Mouse (Mus musculus) hindbrain, embryonic 12.5 days (tissue): ENCODE results near the gene Gpr183. TPM values are rescaled to one million over a fixed set of nuclear protein-coding genes. Genes with fewer than 3 reads are reported as not detected.

ENCODE experiments used
- ATAC-seq: fragments of 200-750 bp; cut with Nextera tagmentation; 2 replicates; pipeline ENCODE4 v1.8.0; 2017; ENCODE audit warnings: moderate TSS enrichment; ENCODE audit not compliant: low FRiP score
- H3K27ac ChIP-seq: fragments of 300-500 bp; sonication (generic); 2 replicates; pipeline ENCODE4 v1.5.1; 2016; ENCODE audit warnings: mild to moderate bottlenecking
- H3K27me3 ChIP-seq: fragments of 300-500 bp; sonication (generic); 2 replicates; pipeline ENCODE4 v1.6.1; 2016; ENCODE audit warnings: mild to moderate bottlenecking
- H3K36me3 ChIP-seq: fragments of 300-500 bp; sonication (generic); 2 replicates; pipeline ENCODE4 v1.6.1; 2016; ENCODE audit warnings: mild to moderate bottlenecking
- H3K4me1 ChIP-seq: fragments of 300-500 bp; sonication (generic); 2 replicates; pipeline ENCODE4 v1.6.1; 2016
- H3K4me2 ChIP-seq: fragments of 300-500 bp; sonication (generic); replicated peaks from 2 replicates; pipeline ENCODE4 v1.6.1; 2016; ENCODE audit warnings: mild to moderate bottlenecking
- H3K4me3 ChIP-seq: fragments of 300-500 bp; sonication (generic); 2 replicates; pipeline ENCODE4 v1.5.1; 2016; ENCODE audit warnings: mild to moderate bottlenecking
- H3K9ac ChIP-seq: fragments of 300-500 bp; sonication (generic); 2 replicates; pipeline ENCODE4 v1.6.1; 2016; ENCODE audit warnings: mild to moderate bottlenecking, moderate library complexity
- H3K9me3 ChIP-seq: fragments of 300-500 bp; sonication (generic); replicated peaks from 2 replicates; pipeline ENCODE4 v1.6.1; 2016; ENCODE audit warnings: mild to moderate bottlenecking
- WGBS: fragments of 180-500 bp; shearing (Covaris S2); methylation state at CpG from one replicate; pipeline ENCODE4 v1.1.7; 2016; 5-methylcytosine and 5-hydroxymethylcytosine counted together
- polyA plus RNA-seq: library from polyadenylated mRNA; unstranded; fragments of >200 nt; fragmentation: Nextera tagmentation; extraction: Ambion mirVana; gene quantifications from 2 replicates; pipeline ENCODE4 v1.2.1, GENCODE M21; 2016

Gene Gpr183
- 2.0 and 2.1 TPM in 2 replicates for polyA plus RNA-seq

DNA sequence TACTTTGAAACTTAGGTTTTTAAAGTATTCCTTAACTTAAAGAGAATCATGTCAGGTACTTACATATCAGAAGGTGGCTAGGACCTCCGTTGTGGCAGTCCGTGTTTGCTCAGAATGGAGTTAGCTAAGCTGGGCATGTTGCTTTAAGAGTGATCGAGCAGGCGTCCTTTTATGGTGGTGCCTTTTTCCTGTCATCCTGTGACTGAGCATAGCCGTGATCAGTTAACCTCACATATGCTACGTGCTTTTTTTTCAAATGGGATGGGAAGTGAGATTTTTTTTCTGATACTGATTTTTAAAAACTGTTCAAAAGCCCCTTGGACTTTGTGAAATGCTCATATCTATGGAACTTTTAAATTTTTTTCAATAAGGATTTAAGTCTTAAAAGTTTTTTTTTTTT, at the start of gene Gpr183:
Gene Gpr183 (minus strand): TSS at position 206 of the 400 bp plus-strand sequence.
- no peak for ATAC-seq
- Histone ChIP-seq H3K9me3 (no peaks in the 10 kb centered on the region), H3K4me3 (no peak within 1 kb of the TSS), H3K36me3 (no peaks in the 10 kb centered on the region), H3K4me1 (no peaks in the 10 kb centered on the region), H3K9ac (no peak within 1 kb of the TSS), H3K27ac (no peak within 1 kb of the TSS), H3K4me2 (no peak within 1 kb of the TSS), H3K27me3 (no peaks in the 10 kb centered on the region)
- 67% methylated on average over 6 of the region's 6 CpGs for WGBS

DNA sequence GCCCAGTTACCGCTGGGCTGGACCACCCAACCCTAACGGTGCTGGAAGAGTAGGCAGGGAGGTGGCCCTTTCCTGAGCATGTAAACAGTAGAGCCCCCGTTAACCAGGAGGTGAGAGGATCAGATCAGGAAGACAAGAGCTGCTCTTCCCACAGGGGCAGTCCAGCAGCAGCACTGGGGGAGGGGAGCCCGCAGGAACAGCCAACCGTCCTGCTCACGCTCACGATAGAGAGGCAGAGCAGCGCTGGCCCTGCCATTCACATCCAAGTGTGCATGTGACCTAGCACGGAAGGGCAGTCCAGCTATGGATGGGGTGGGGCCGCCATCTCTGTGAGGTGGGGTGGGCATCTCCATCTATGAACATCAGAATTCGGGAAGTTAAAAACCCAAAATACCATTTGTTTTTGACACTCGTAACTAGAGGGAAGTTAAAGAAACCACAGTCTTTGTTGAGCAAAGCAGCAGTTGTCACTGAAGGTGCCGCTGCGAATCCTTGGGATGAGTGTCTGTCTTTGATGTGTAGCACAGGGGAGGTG, 48.5 kb upstream of the Gpr183 start:
- Histone ChIP-seq H3K9ac (no peak overlapping the region), H3K9me3 (no peaks in the 10 kb centered on the region), H3K4me2 (no peak overlapping the region), H3K27me3 (no peaks in the 10 kb centered on the region), H3K4me1 (0 out of 2 replicates have a peak, but pooled peaks cover 4% of the 10 kb centered on the region), H3K27ac (no peak overlapping the region), H3K36me3 (peaks cover 19% of the 10 kb centered on the region), H3K4me3 (no peak overlapping the region)
- 83% methylated on average over 14 of the region's 14 CpGs for WGBS
- no peak for ATAC-seq

DNA sequence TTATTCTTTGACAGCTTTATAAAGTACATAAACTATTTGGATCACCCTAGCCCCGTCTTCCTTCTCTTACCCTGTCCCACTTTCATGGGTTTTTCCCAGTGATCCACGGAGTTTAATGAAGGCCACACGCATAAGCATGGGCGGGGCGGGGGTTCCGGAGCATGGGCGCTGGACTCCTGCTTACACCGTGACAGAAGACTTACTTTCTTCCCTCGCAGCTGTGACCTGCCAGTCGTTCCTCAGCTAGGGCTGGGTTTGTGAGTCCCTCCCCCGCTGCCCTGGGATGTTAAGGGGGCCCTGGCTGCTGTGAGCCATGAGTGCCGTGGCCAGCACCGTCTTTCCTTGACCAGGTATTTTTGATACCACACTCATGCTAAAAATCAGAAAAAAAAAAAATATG, 47.8 kb upstream of the Gpr183 start:
- Histone ChIP-seq H3K4me3 (no peak overlapping the region), H3K9ac (no peak overlapping the region), H3K4me2 (no peak overlapping the region), H3K9me3 (no peaks in the 10 kb centered on the region), H3K27ac (no peak overlapping the region), H3K4me1 (0 out of 2 replicates have a peak, but pooled peaks cover 4% of the 10 kb centered on the region), H3K36me3 (peaks cover 16% of the 10 kb centered on the region), H3K27me3 (no peaks in the 10 kb centered on the region)
- ATAC-seq: no peak
- 81% methylated on average over 13 of the region's 13 CpGs for WGBS

DNA sequence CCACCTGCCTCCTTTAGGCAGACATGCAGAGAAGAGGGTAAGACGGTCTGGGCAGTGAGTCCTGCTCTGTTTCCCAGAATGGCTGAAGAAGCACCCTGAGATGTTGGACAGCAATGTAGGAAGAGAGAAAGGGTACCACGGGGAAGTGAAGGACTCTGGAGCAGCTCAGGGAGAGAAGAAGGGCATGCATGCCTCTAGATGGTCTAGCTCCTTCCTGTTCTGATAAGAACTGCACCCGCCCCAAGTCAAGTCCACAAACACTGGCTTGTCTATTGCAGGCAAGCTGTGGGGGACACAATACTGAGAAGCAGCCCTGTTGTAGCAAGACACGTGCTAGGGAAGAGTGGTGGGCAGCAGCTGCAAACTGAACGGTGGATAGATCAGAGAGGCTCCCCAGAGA, 47.2 kb upstream of the Gpr183 start:
- Histone ChIP-seq H3K36me3 (peaks cover 16% of the 10 kb centered on the region), H3K4me1 (0 out of 2 replicates have a peak, but pooled peaks cover 4% of the 10 kb centered on the region), H3K9ac (no peak overlapping the region), H3K4me2 (no peak overlapping the region), H3K27me3 (no peaks in the 10 kb centered on the region), H3K9me3 (no peaks in the 10 kb centered on the region), H3K4me3 (no peak overlapping the region), H3K27ac (no peak overlapping the region)
- ATAC-seq: no peak
- WGBS: 83% methylated on average over 5 of the region's 5 CpGs

DNA sequence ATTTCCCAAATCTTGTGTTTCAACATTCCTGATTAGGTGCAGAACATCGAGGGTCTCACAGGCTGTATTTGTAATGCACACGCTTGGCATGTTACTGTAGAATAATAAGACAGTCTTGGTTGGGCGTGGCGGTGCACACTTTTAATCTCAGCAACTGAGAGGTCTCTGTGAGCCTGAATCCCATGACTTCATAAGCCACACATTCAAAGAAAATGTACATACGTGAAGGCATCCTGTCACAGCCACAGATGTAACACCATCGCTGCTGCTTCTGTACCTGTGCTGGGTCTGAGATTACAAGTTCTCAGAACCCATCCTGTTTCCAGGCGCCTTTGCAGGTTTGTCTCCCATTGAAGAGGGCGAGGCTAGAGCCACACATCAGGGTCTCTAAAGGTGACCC, 46.8 kb upstream of the Gpr183 start:
- WGBS: 93% methylated on average over 8 of the region's 8 CpGs
- Histone ChIP-seq H3K4me1 (0 out of 2 replicates have a peak, but pooled peaks cover 4% of the 10 kb centered on the region), H3K4me3 (no peak overlapping the region), H3K27ac (no peak overlapping the region), H3K36me3 (peaks cover 16% of the 10 kb centered on the region), H3K9me3 (no peaks in the 10 kb centered on the region), H3K4me2 (no peak overlapping the region), H3K27me3 (no peaks in the 10 kb centered on the region), H3K9ac (no peak overlapping the region)
- ATAC-seq: no peak

DNA sequence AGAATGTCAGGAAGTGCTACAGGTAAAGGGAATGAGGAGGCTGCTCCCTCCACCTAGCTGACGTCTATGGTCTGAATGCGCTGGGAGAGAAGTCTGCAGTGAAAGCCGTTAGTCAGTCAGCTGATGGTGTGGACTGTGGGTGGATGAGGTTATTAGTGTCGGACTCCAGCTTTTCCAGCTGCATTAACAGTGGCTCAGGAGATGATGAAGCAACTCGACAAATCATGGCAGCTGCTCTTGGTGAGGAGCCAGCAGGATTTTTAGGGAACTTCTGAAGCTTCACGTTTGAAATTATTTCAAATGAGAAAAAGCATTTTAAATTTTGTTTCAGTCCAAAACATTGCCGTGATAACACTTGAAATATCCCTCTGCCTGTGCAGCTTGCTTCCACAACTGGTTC, 45.3 kb upstream of the Gpr183 start:
- H3K9ac ChIP-seq: no peak overlapping the region
- no peaks in the 10 kb centered on the region for H3K27me3 ChIP-seq
- no peak overlapping the region for H3K4me3 ChIP-seq
- 0 out of 2 replicates have a peak, but pooled peaks cover 4% of the 10 kb centered on the region for H3K4me1 ChIP-seq
- no peaks in the 10 kb centered on the region for H3K9me3 ChIP-seq
- H3K27ac ChIP-seq: no peak overlapping the region
- H3K36me3 ChIP-seq: peaks cover 16% of the 10 kb centered on the region
- no peak for ATAC-seq
- WGBS: 79% methylated on average over 7 of the region's 7 CpGs
- no peak overlapping the region for H3K4me2 ChIP-seq

DNA sequence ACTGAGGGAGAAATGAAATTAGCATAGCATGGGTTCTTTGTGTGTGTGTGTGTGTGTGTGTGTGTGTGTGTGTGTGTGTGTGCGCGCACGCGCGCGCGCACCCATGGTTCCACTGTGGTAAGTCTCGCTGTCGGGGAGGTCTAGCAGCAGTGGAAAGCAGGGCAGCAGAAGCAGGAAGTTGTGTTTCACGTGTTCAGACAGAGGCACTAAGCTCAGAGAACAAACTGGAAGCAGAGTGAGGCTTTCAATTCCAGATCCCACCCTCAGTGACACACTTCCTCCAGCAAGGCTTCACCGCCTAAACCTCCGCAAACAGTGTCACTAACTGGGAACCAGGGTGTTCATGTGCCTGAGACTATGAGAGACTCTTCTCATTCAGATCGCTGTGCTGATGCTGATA, 44.5 kb upstream of the Gpr183 start:
- Histone ChIP-seq H3K9me3 (no peaks in the 10 kb centered on the region), H3K4me2 (no peak overlapping the region), H3K4me3 (no peak overlapping the region), H3K4me1 (0 out of 2 replicates have a peak, but pooled peaks cover 4% of the 10 kb centered on the region), H3K9ac (no peak overlapping the region), H3K36me3 (peaks cover 16% of the 10 kb centered on the region), H3K27me3 (no peaks in the 10 kb centered on the region), H3K27ac (no peak overlapping the region)
- 97% methylated on average over 13 of the region's 13 CpGs for WGBS
- no peak for ATAC-seq

DNA sequence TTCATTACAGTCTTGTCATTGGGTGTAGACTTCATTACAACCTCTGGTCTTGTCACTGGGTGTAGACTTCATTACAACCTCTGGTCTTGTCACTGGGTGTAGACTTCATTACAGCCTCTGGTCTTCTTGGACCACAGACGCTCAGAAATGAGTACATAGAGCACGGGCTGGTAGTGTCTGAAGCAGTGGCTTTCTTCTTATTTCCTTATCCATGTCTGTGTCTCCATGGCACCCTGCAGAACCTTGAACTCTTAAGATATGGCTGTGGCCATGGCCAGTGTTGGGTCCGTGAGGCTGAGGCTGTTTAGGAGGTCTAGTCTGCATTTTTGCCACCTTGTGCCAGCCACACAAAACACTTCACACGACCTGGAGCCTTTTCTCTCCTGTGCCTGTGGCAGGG, 43.3 kb upstream of the Gpr183 start:
- 0 out of 2 replicates have a peak, but pooled peaks cover 4% of the 10 kb centered on the region for H3K4me1 ChIP-seq
- peaks cover 16% of the 10 kb centered on the region for H3K36me3 ChIP-seq
- 92% methylated on average over 4 of the region's 4 CpGs for WGBS
- no peak overlapping the region for H3K27ac ChIP-seq
- no peak for ATAC-seq
- H3K9me3 ChIP-seq: no peaks in the 10 kb centered on the region
- H3K9ac ChIP-seq: no peak overlapping the region
- no peak overlapping the region for H3K4me2 ChIP-seq
- H3K4me3 ChIP-seq: no peak overlapping the region
- no peaks in the 10 kb centered on the region for H3K27me3 ChIP-seq

DNA sequence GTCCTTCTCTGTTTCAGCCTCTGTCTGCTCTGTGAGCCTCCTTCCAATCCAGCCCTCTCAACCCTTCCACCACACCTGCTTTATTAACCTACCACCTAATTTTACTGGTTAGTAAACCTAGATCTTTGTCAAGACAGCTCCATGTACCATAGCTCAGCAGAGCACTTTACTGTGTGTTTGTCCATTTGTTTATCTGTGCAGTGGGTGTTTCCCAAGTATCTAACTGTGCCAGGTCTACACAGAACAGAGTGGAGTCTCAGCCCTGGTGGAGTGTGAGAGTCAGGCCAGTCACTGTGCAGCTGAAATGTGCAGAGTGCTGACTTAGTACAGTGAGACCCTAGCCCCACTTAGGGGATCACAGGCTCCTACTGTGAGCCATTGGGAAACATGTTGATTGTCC, 38.8 kb upstream of the Gpr183 start:
- Histone ChIP-seq H3K27me3 (no peaks in the 10 kb centered on the region), H3K9ac (no peak overlapping the region)
- ATAC-seq: no peak

DNA sequence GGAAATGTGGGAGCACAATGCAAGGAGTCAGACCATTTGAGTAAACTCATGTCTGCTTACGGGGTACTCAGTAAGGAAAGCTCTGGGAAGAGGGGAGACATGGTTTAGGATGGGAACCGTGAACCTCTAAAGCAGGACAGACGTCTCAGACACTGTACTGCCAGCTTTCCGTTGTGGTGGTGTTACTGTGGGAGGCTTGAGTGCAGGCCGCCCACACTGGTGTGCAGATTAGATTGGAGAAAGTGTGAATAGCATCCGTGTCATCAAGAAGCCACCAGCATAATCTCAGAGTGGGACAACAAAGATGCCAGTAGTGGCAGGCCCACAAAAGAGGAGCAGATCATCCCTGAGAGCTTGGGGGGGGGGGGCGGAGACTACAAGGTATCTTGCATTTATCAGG, 37.2 kb upstream of the Gpr183 start:
- no peak overlapping the region for H3K4me2 ChIP-seq
- no peak for ATAC-seq
- H3K9me3 ChIP-seq: no peaks in the 10 kb centered on the region
- H3K27ac ChIP-seq: no peak overlapping the region
- no peaks in the 10 kb centered on the region for H3K4me1 ChIP-seq
- H3K9ac ChIP-seq: no peak overlapping the region
- WGBS: 94% methylated on average over 6 of the region's 7 CpGs
- H3K4me3 ChIP-seq: no peak overlapping the region
- no peaks in the 10 kb centered on the region for H3K36me3 ChIP-seq
- no peaks in the 10 kb centered on the region for H3K27me3 ChIP-seq

More for the DNA sequence above, 38.8 kb upstream of the Gpr183 start:
- no peak overlapping the region for H3K27ac ChIP-seq
- H3K4me3 ChIP-seq: no peak overlapping the region
- no peak overlapping the region for H3K4me2 ChIP-seq
- H3K4me1 ChIP-seq: no peaks in the 10 kb centered on the region
- H3K9me3 ChIP-seq: no peaks in the 10 kb centered on the region
- peaks cover under 1% of the 10 kb centered on the region; the same call in 1 of the 2 replicates for H3K36me3 ChIP-seq

DNA sequence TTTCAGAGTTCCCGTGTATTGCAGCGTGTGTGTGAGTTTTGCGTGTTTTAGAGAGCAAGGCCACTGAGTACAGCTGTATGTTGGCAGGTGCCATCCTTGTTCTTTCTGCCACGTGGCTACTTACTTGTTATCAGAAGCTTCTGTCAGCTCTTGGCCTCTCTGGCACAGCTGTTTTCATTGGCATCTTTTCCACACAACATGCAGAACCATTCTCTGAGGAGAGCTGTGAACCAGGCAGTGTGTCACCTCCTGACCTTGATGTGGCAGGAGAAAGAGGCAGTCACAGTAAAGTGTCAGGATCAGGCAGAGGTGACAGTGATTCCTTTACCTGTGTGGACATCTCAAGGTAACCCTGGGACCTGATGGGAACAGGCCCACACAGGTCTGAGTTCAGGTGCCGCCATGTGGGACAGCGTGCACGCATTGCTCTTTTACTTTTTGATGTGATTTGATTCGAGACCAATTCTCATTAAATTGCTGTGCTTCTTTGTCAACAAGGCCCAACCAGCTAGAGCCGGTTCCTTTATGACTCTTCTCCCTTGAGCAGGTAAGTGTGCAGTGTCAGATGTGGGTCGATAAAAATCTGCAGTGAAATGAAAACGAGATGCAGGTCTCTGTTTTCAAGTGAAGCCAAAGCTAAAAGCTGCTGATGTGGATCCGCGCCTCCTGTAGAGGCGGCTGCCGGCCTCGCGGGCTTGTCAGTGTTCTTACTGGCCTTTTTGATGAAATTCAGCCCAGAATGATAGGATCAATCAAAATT, 35.5 kb upstream of the Gpr183 start:
- H3K27me3 ChIP-seq: no peaks in the 10 kb centered on the region
- peaks cover 11% of the 10 kb centered on the region; the same call in 1 of the 2 replicates for H3K36me3 ChIP-seq
- no peak overlapping the region for H3K9ac ChIP-seq
- H3K4me2 ChIP-seq: no peak overlapping the region
- WGBS: 96% methylated on average over 17 of the region's 17 CpGs
- ATAC-seq: no peak
- no peak overlapping the region for H3K27ac ChIP-seq
- no peaks in the 10 kb centered on the region for H3K9me3 ChIP-seq
- H3K4me1 ChIP-seq: no peaks in the 10 kb centered on the region
- H3K4me3 ChIP-seq: no peak overlapping the region

DNA sequence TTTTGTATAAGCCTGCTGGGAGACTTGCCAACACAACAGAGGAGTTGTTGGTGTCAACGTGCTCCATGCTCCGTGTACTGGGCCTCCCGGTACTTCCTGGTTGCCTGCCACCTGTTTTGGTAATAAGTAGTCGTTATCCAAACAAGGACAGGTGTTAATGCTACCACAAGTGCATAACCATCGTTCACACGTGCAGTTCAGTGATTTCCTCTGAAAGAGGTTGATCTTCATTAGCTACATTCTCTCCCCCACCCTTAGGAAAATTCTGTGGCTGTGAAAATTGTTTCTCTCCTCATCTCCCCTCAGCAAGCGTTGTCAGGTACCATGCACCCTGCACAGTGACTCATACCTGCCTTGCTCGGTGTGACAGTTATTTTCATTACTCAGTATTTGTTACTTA, 34.5 kb upstream of the Gpr183 start:
- Histone ChIP-seq H3K36me3 (peaks cover 11% of the 10 kb centered on the region; the same call in 1 of the 2 replicates), H3K27me3 (no peaks in the 10 kb centered on the region), H3K9me3 (no peaks in the 10 kb centered on the region), H3K27ac (no peak overlapping the region), H3K4me1 (no peaks in the 10 kb centered on the region), H3K9ac (no peak overlapping the region), H3K4me2 (no peak overlapping the region), H3K4me3 (no peak overlapping the region)
- no peak for ATAC-seq
- WGBS: 94% methylated on average over 8 of the region's 8 CpGs

DNA sequence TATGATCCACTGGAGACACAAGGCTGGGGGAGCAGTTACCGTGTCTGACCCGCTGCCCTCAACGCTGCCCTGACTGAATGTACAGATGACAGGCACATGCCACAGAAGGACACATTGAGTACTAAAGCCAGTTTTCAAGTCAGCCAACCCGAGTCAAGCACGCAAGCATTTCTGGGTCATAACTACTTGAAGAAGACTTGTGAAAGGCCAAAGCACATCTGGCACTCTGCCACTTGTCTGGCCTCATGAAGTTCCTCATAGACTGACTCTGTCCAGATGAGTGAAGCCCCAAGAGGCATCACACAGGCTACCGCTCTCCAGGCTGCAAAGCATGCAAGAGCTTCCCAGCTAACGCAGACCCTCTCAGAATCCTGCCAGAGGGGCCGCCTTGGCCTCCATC, 31.8 kb upstream of the Gpr183 start:
- 89% methylated on average over 8 of the region's 8 CpGs for WGBS
- no peak for ATAC-seq
- H3K9me3 ChIP-seq: no peaks in the 10 kb centered on the region
- no peak overlapping the region for H3K4me2 ChIP-seq
- H3K4me3 ChIP-seq: no peak overlapping the region
- H3K27me3 ChIP-seq: no peaks in the 10 kb centered on the region
- H3K4me1 ChIP-seq: no peaks in the 10 kb centered on the region
- peaks cover 15% of the 10 kb centered on the region for H3K36me3 ChIP-seq
- H3K9ac ChIP-seq: no peak overlapping the region
- no peak overlapping the region for H3K27ac ChIP-seq
